Mouse (Mus musculus): ENCODE data around the gene Mmd2. TPM values are rescaled to one million over a fixed set of nuclear protein-coding genes. Genes with fewer than 3 reads are reported as not detected.
A peak's percentile ranks its signal among the peaks of the same experiment; 100 is the strongest.

Mmd2 gene
- total and polyA plus RNA-seq, 3 experiments = not detected

- H3K79me2 ChIP-seq (ENCODE audit: control insufficient read depth, insufficient read depth, low read length, poor library complexity) = no peaks in the 10 kb centered on the region
- H3K9me3 ChIP-seq (replicated peaks; ENCODE audit: insufficient read depth, low read length) = no peaks in the 10 kb centered on the region
Measured at GRCm38 (mm10) chr5:142550706-142551652, 57.6 kb downstream of the Mmd2 start, which contains the start of gene Radil. TSS of gene Radil (minus strand) at chr5:142551098.

DNA sequence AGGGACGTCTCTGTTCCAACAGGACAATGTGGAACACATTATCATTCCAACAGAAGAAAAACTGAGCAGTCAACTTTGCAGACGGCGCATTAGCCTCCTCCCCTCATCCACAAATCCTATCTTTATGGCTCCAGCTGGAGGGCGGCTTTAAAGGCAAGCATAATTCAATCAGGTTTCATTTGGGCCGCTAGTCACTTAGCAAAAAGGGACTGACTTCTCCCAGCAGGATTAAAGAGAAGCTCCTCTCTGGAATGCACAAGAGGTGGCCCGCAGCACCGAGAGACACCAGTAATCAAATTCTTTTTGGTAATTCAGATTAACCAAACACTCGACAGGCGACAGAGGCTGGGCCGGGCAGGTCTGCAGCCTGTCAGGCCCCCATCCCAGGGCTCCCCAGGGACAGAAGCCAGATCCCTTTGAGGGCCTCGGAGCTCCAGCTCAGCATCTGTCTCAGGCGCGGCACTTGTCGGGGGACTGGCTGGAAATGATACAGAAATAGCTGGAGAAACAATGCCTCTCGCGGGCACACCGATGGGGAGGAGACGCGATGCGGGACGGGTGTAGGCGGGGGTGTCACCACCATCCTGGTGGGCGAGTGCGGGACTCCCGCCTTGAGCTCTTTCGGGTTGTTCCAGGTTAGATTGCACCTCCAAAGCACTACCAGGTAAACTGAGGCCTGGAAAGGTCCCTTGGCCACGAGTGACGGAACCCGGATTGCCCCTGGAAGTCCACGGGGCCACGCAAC lies 58.5 kb downstream of the Mmd2 start:
- no peak for DNase-seq (ENCODE audit: low read depth, low spot score)
- H3K27ac ChIP-seq (ENCODE audit: control insufficient read depth, low read depth, low read length) = no peak overlapping the region
- H3K36me3 ChIP-seq (ENCODE audit: control insufficient read depth in 1 of 2, insufficient read depth in 2 of 2, low read length in 2 of 2) = no peaks in the 10 kb centered on the region
- no peaks in the 10 kb centered on the region for H3K4me1 ChIP-seq (ENCODE audit: control insufficient read depth in 1 of 2, insufficient read depth in 2 of 2, low read length in 2 of 2)
- no peak overlapping the region for H3K9ac ChIP-seq (ENCODE audit: control insufficient read depth, low read depth, low read length, poor library complexity, severe bottlenecking)
- no peaks in the 10 kb centered on the region for H3K79me2 ChIP-seq (ENCODE audit: control insufficient read depth, insufficient read depth, low read length, poor library complexity)
- no peak for TF ChIP-seq USF1 (IDR thresholded peaks at IDR 0.05; ENCODE audit: low read depth, low read length)
- no peak for TF ChIP-seq POLR2AphosphoS5 (IDR thresholded peaks at IDR 0.05; ENCODE audit: borderline replicate concordance, low read depth, low read length)
- no peak for TF ChIP-seq ZKSCAN1 (IDR thresholded peaks at IDR 0.05; ENCODE audit: low read depth, low read length)
- no peak for TF ChIP-seq ETS1 (IDR thresholded peaks at IDR 0.05; ENCODE audit: low read depth, low read length)
- TF ChIP-seq MAX (IDR thresholded peaks at IDR 0.05; ENCODE audit: low read length) = no peak
- no peak for TF ChIP-seq POLR2AphosphoS2 (IDR thresholded peaks at IDR 0.05; ENCODE audit: low read length)
- no peaks in the 10 kb centered on the region for H3K9me3 ChIP-seq (replicated peaks; ENCODE audit: insufficient read depth, low read length)
- peak overlapping the region; percentile 38 to 51; a peak in 3 of 4 replicates for H3K4me3 ChIP-seq (ENCODE audit: control insufficient read depth in 1 of 2, insufficient read depth in 1 of 2, low read depth in 2 of 2, low read length in 2 of 2)
- H3K27me3 ChIP-seq (ENCODE audit: control insufficient read depth in 1 of 2, insufficient read depth in 2 of 2, low read length in 2 of 2) = no peaks in the 10 kb centered on the region; a peak in 1 of 4 replicates

More at GRCm38 (mm10) chr5:142550706-142551652, 57.6 kb downstream of the Mmd2 start, which contains the start of gene Radil:
- Histone ChIP-seq H3K27me3 (ENCODE audit: control insufficient read depth in 1 of 2, insufficient read depth in 2 of 2, low read length in 2 of 2) (no peaks in the 10 kb centered on the region; a peak in 1 of 4 replicates), H3K4me3 (ENCODE audit: control insufficient read depth in 1 of 2, insufficient read depth in 1 of 2, low read depth in 2 of 2, low read length in 2 of 2) (peak within 1 kb of the TSS; percentile 38 to 51; a peak in 3 of 4 replicates), H3K4me1 (ENCODE audit: control insufficient read depth in 1 of 2, insufficient read depth in 2 of 2, low read length in 2 of 2) (no peaks in the 10 kb centered on the region), H3K27ac (ENCODE audit: control insufficient read depth, low read depth, low read length) (no peak within 1 kb of the TSS), H3K36me3 (ENCODE audit: control insufficient read depth in 1 of 2, insufficient read depth in 2 of 2, low read length in 2 of 2) (no peaks in the 10 kb centered on the region), H3K9ac (ENCODE audit: control insufficient read depth, low read depth, low read length, poor library complexity, severe bottlenecking) (peak within 1 kb of the TSS; percentile 39)
- DNase-seq (ENCODE audit: low read depth, low spot score) = peak; percentile 88
- peak; percentile 63 for TF ChIP-seq USF1 (IDR thresholded peaks at IDR 0.05; ENCODE audit: low read depth, low read length)
- TF ChIP-seq EP300 (IDR thresholded peaks at IDR 0.05; ENCODE audit: low read depth in 1 of 2, low read length in 2 of 2) = no peak
- TF ChIP-seq CTCF (IDR thresholded peaks at IDR 0.05 in 2 of 3, conservative IDR thresholded peaks at IDR 0.05 in 1 of 3; ENCODE audit: control insufficient read depth in 1 of 3, insufficient read depth in 1 of 3, low read depth in 2 of 3, low read length in 3 of 3, poor library complexity in 1 of 3, severe bottlenecking in 1 of 3) = peak in 2 of 3 experiments; percentile 62 to 73; a peak in 5 of 6 replicates
- peak; percentile 31; the same call in 1 of the 2 replicates for TF ChIP-seq HCFC1 (IDR thresholded peaks at IDR 0.05; ENCODE audit: low read depth, low read length)
- TF ChIP-seq TAL1 (IDR thresholded peaks at IDR 0.05; ENCODE audit: low read length) = no peak
- TF ChIP-seq UBTF (IDR thresholded peaks at IDR 0.05; ENCODE audit: borderline replicate concordance, insufficient read depth, low read depth, low read length) = no peak
- TF ChIP-seq MYB (IDR thresholded peaks at IDR 0.05; ENCODE audit: low read depth, low read length) = no peak
- TF ChIP-seq RAD21 (IDR thresholded peaks at IDR 0.05; ENCODE audit: low read depth, low read length) = peak; percentile 39
- TF ChIP-seq SMC3 (IDR thresholded peaks at IDR 0.05; ENCODE audit: low read depth, low read length) = peak; percentile 37

Measured in MEL (cell line).